Mouse (Mus musculus) heart, embryonic 12.5 days (tissue): ENCODE results near the gene E2f6. TPM values are rescaled to one million over a fixed set of nuclear protein-coding genes. Genes with fewer than 3 reads are reported as not detected.

ENCODE experiments used
- ATAC-seq: fragments of 200-750 bp; cut with Nextera tagmentation; 2 replicates; pipeline ENCODE4 v1.8.0; 2017; ENCODE audit warnings: moderate TSS enrichment, moderate library complexity; ENCODE audit not compliant: insufficient number of reproducible peaks, low FRiP score
- H3K27ac ChIP-seq: fragments of 300-500 bp; sonication (generic); 2 replicates; pipeline ENCODE4 v1.5.1; 2016; ENCODE audit warnings: mild to moderate bottlenecking, moderate library complexity; ENCODE audit not compliant: poor library complexity, severe bottlenecking
- H3K27me3 ChIP-seq: fragments of 300-500 bp; sonication (generic); replicated peaks from 2 replicates; pipeline ENCODE4 v1.6.1; 2016; ENCODE audit warnings: mild to moderate bottlenecking, moderate library complexity
- H3K36me3 ChIP-seq: fragments of 300-500 bp; sonication (generic); 2 replicates; pipeline ENCODE4 v1.6.1; 2016; ENCODE audit warnings: mild to moderate bottlenecking, moderate library complexity
- H3K4me1 ChIP-seq: fragments of 300-500 bp; sonication (generic); replicated peaks from 2 replicates; pipeline ENCODE4 v1.6.1; 2016; ENCODE audit warnings: mild to moderate bottlenecking
- H3K4me2 ChIP-seq: fragments of 300-500 bp; sonication (generic); 2 replicates; pipeline ENCODE4 v1.6.1; 2016; ENCODE audit warnings: mild to moderate bottlenecking, moderate library complexity
- H3K4me3 ChIP-seq: fragments of 300-500 bp; sonication (generic); 2 replicates; pipeline ENCODE4 v1.5.1; 2016; ENCODE audit warnings: mild to moderate bottlenecking
- H3K9ac ChIP-seq: fragments of 300-500 bp; sonication (generic); 2 replicates; pipeline ENCODE4 v1.6.1; 2016; ENCODE audit warnings: mild to moderate bottlenecking, moderate library complexity
- H3K9me3 ChIP-seq: fragments of 300-500 bp; sonication (generic); replicated peaks from 2 replicates; pipeline ENCODE4 v1.6.1; 2016; ENCODE audit warnings: mild to moderate bottlenecking, moderate library complexity
- WGBS: fragments of 180-500 bp; shearing (Covaris S2); methylation state at CpG from one replicate; pipeline ENCODE4 v1.1.7; 2016; 5-methylcytosine and 5-hydroxymethylcytosine counted together
- polyA plus RNA-seq: library from polyadenylated mRNA; unstranded; fragments of >200 nt; fragmentation: Nextera tagmentation; extraction: Ambion mirVana; gene quantifications from 2 replicates; pipeline ENCODE4 v1.2.1, GENCODE M21; 2016

Gene E2f6
- polyA plus RNA-seq, 1 experiment from 2014 or later = 63.4 TPM

GRCm38 (mm10) chr12:16866460-16866859 lies 55.7 kb downstream of the E2f6 start:
- 0 out of 2 replicates have a peak, but pooled peaks have one; percentile 7 for ATAC-seq
- no peak overlapping the region for H3K9ac ChIP-seq
- WGBS = 15% methylated on average over 3 of the region's 3 CpGs

DNA sequence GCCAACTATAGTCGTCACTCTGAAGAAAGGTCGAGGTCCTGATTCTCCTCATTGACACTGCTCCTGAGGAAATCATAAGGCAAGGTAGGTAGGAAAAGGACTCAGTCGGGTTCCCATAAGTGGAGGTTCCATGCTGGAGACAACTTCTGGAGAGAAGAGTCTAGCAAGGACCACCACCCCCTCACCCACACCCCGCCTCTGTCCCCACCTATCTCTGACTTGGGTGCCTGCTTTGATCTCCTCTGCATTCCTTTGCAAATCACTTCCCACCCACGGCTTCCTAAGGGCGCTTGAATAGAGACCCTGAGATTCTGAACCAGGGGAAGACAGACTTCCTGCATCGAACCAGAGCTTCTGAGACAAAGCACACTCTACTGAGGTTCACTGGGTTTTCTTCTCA lies 56.5 kb downstream of the E2f6 start:
- no peak for ATAC-seq

More at GRCm38 (mm10) chr12:16866460-16866859, 55.7 kb downstream of the E2f6 start:
- Histone ChIP-seq H3K9me3 (no peaks in the 10 kb centered on the region), H3K4me2 (no peak overlapping the region), H3K36me3 (no peaks in the 10 kb centered on the region), H3K4me3 (no peak overlapping the region), H3K27me3 (no peaks in the 10 kb centered on the region), H3K27ac (peak overlapping the region; percentile 84), H3K4me1 (peaks cover 54% of the 10 kb centered on the region)

DNA sequence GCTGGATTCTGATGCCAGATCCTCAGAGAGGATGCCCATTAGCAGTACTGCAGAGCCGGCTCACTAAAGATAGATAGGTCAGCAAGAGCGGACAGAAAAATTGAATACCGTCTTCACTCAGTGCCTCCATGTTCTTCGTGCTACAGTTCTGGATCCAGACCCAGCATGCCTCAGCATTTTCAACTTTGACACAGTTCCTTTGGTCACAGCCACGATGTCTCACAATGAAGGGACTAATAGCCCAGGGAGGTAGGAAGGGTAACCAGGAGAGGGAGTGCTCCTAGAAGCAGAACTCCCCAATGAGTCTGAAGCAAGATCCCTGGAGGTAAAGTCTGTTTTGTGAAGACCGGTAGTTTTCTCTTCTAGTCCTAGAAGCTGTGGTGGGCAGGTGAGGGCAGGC lies 57.9 kb downstream of the E2f6 start:
- WGBS = 62% methylated on average over 6 of the region's 6 CpGs
- H3K9me3 ChIP-seq = no peaks in the 10 kb centered on the region
- peak overlapping the region; percentile 96 for H3K27ac ChIP-seq
- H3K36me3 ChIP-seq = no peaks in the 10 kb centered on the region
- ATAC-seq = no peak
- no peak overlapping the region for H3K9ac ChIP-seq
- H3K4me3 ChIP-seq = no peak overlapping the region
- no peaks in the 10 kb centered on the region for H3K27me3 ChIP-seq
- H3K4me1 ChIP-seq = peaks cover 67% of the 10 kb centered on the region
- H3K4me2 ChIP-seq = no peak overlapping the region

More for the DNA sequence above, 56.5 kb downstream of the E2f6 start:
- H3K4me1 ChIP-seq = peaks cover 57% of the 10 kb centered on the region
- no peaks in the 10 kb centered on the region for H3K36me3 ChIP-seq
- H3K9me3 ChIP-seq = no peaks in the 10 kb centered on the region
- WGBS = 53% methylated on average over 7 of the region's 7 CpGs
- no peak overlapping the region for H3K4me2 ChIP-seq
- no peak overlapping the region for H3K4me3 ChIP-seq
- H3K27ac ChIP-seq = no peak overlapping the region
- H3K27me3 ChIP-seq = no peaks in the 10 kb centered on the region
- H3K9ac ChIP-seq = no peak overlapping the region

GRCm38 (mm10) chr12:16869091-16869778 lies 58.5 kb downstream of the E2f6 start:
- no peaks in the 10 kb centered on the region for H3K36me3 ChIP-seq
- H3K4me2 ChIP-seq = 0 out of 2 replicates have a peak overlapping the region, but pooled peaks have one; percentile 5
- no peak overlapping the region for H3K4me3 ChIP-seq
- no peak overlapping the region for H3K9ac ChIP-seq
- ATAC-seq = no peak; the same call in 1 of the 2 replicates
- no peaks in the 10 kb centered on the region for H3K27me3 ChIP-seq
- peaks cover 72% of the 10 kb centered on the region for H3K4me1 ChIP-seq
- peak overlapping the region; percentile 96 for H3K27ac ChIP-seq
- no peaks in the 10 kb centered on the region for H3K9me3 ChIP-seq
- WGBS = 33% methylated on average over 8 of the region's 8 CpGs

- Histone ChIP-seq H3K36me3 (no peaks in the 10 kb centered on the region), H3K4me2 (peak overlapping the region; percentile 40), H3K27ac (peak overlapping the region; percentile 96), H3K4me1 (peaks cover 79% of the 10 kb centered on the region), H3K27me3 (no peaks in the 10 kb centered on the region), H3K9me3 (no peaks in the 10 kb centered on the region), H3K4me3 (no peak overlapping the region), H3K9ac (no peak overlapping the region)
- ATAC-seq = peak; percentile 2; the same call in 1 of the 2 replicates
- 41% methylated on average over 9 of the region's 9 CpGs for WGBS
Observed at GRCm38 (mm10) chr12:16869870-16870404, 59.2 kb downstream of the E2f6 start.

- Histone ChIP-seq H3K9me3 (no peaks in the 10 kb centered on the region), H3K27ac (peak overlapping the region; percentile 96), H3K4me2 (peak overlapping the region; percentile 40), H3K9ac (no peak overlapping the region), H3K4me1 (peaks cover 85% of the 10 kb centered on the region), H3K4me3 (no peak overlapping the region), H3K36me3 (no peaks in the 10 kb centered on the region), H3K27me3 (no peaks in the 10 kb centered on the region)
- peak; percentile 64 for ATAC-seq
- 29% methylated on average over 8 of the region's 8 CpGs for WGBS
Observed at GRCm38 (mm10) chr12:16870405-16871068, 59.8 kb downstream of the E2f6 start.

- WGBS = 82% methylated on average over 1 of the region's 1 CpGs
- ATAC-seq = no peak
- Histone ChIP-seq H3K27me3 (no peaks in the 10 kb centered on the region), H3K27ac (no peak overlapping the region), H3K9me3 (no peaks in the 10 kb centered on the region), H3K9ac (no peak overlapping the region), H3K4me1 (peaks cover 84% of the 10 kb centered on the region), H3K4me2 (no peak overlapping the region), H3K36me3 (no peaks in the 10 kb centered on the region), H3K4me3 (no peak overlapping the region)
Observed at GRCm38 (mm10) chr12:16872006-16872405, 61.2 kb downstream of the E2f6 start.

DNA sequence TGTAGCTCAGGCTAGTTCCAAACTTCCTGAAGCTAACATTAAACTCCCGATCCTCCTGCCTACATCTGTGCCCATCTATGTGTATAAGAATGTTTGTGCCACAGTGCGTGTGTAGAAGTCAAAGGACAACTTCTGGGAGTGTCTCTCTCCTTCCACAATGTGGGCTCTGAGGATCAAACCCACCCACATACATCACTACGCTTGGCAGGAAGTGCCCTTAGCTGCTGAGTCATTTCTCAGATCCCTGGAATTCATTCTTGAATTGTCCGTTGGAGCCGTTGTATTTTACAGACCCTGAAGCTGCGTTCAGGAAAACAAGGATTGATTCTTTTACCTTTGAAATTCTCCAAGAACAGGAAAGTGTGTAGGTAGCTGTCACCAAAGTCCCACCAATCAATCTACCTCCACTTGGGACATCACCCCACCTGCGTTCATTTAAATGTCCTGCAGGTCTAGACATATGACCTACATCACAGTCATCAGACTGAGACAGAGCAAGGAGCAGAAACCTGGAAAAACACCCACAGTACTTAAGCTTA lies 62.2 kb downstream of the E2f6 start:
- Histone ChIP-seq H3K9me3 (no peaks in the 10 kb centered on the region), H3K4me2 (no peak overlapping the region), H3K27ac (no peak overlapping the region), H3K4me1 (peaks cover 85% of the 10 kb centered on the region), H3K27me3 (no peaks in the 10 kb centered on the region), H3K36me3 (no peaks in the 10 kb centered on the region), H3K4me3 (no peak overlapping the region), H3K9ac (no peak overlapping the region)
- ATAC-seq = no peak
- 59% methylated on average over 7 of the region's 7 CpGs for WGBS

DNA sequence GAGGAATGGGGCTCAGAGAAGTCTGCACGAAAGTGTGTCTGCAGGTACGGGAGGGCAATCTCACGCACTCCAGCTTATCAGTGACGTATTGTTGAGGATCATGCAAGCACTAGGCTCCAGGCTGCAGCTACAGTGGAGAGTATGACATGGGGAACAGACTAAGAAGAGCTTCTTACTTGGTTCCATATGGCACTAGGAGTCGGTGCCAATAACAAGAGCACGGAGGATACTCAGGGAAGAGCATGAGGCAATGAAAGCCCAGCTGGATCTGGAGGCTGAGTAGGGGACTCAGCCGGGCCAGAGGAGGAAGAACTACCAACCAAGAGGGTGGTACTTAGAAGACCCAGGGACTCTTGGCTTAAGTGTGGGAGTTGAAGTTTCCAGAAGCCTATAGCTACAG lies 62.8 kb downstream of the E2f6 start:
- H3K4me1 ChIP-seq = peaks cover 85% of the 10 kb centered on the region
- no peaks in the 10 kb centered on the region for H3K27me3 ChIP-seq
- no peak overlapping the region for H3K9ac ChIP-seq
- H3K27ac ChIP-seq = no peak overlapping the region; the same call in 1 of the 2 replicates
- H3K4me2 ChIP-seq = no peak overlapping the region
- H3K4me3 ChIP-seq = no peak overlapping the region
- 47% methylated on average over 7 of the region's 7 CpGs for WGBS
- H3K9me3 ChIP-seq = no peaks in the 10 kb centered on the region
- H3K36me3 ChIP-seq = no peaks in the 10 kb centered on the region
- ATAC-seq = no peak

GRCm38 (mm10) chr12:16874086-16874485 lies 63.3 kb downstream of the E2f6 start:
- H3K4me2 ChIP-seq = no peak overlapping the region
- H3K4me1 ChIP-seq = peaks cover 81% of the 10 kb centered on the region
- no peak overlapping the region for H3K27ac ChIP-seq
- no peak overlapping the region for H3K9ac ChIP-seq
- no peak for ATAC-seq
- H3K9me3 ChIP-seq = no peaks in the 10 kb centered on the region
- H3K4me3 ChIP-seq = no peak overlapping the region
- no peaks in the 10 kb centered on the region for H3K27me3 ChIP-seq
- no peaks in the 10 kb centered on the region for H3K36me3 ChIP-seq
- WGBS = 49% methylated on average over 2 of the region's 2 CpGs

DNA sequence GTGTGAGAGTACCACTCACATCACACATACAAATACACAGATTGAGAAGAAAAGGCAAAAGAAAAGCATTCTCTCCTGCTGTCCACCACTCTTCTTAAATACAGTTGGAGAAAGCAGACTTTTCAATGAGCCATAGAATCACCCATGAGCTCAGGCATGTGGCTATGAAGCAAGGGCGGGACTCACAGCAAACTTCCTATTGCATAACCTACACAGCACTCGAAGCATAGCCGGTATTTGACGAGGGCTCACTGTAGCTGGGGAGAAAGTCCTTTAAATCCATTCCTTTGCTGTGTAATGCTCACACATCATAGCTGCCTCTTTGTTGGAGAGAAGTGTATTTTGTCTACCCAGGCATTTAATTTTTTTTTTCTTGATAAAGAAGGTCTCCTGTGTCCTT lies 64.5 kb downstream of the E2f6 start:
- WGBS = 53% methylated on average over 4 of the region's 4 CpGs
- no peak overlapping the region for H3K27ac ChIP-seq
- peaks cover 70% of the 10 kb centered on the region for H3K4me1 ChIP-seq
- no peak overlapping the region for H3K4me3 ChIP-seq
- H3K27me3 ChIP-seq = no peaks in the 10 kb centered on the region
- no peak for ATAC-seq
- no peaks in the 10 kb centered on the region for H3K36me3 ChIP-seq
- no peaks in the 10 kb centered on the region for H3K9me3 ChIP-seq
- H3K9ac ChIP-seq = no peak overlapping the region
- H3K4me2 ChIP-seq = no peak overlapping the region
